Mouse (Mus musculus) adrenal gland, adult 18-20 months (tissue): Measurements from ENCODE around the gene Fam222a. TPM values are rescaled to one million over a fixed set of nuclear protein-coding genes. Genes with fewer than 3 reads are reported as not detected.

Experiments used
- DNase-seq, 2 experiments: peaks; one replicate each; pipeline ENCODE4 v3.0.0; 2021 to 2022; ENCODE audit warnings: low spot score in 2 of 2
- long read RNA-seq, 2 experiments: library from polyadenylated mRNA; stranded (forward); transcript quantifications; one replicate each; pipeline ENCODE4 v2.0.0; 2021
- total RNA-seq, 2 experiments: library from RNA; stranded (reverse); gene quantifications; 1 replicate in 1 of 2; 2 replicates in 1 of 2; pipeline ENCODE4 v1.2.3; 2021

Fam222a gene
- total RNA-seq, result 10 to 100 TPM; 62.7 to 76.0 TPM
- long read RNA-seq, experiment 1, transcript Fam222a-201 (3 exons, 2,930 nt), result major isoform, 27 of 36 reads
- long read RNA-seq, experiment 1, partial matches to known transcripts, result 7 of 36 reads
- long read RNA-seq, experiment 1, other reads (novel, unspliced or antisense), result 2 of 36 reads
- long read RNA-seq, experiment 2, partial matches to known transcripts, result 7 of 9 reads
- long read RNA-seq, experiment 2, other reads (novel, unspliced or antisense), result 2 of 9 reads

DNA sequence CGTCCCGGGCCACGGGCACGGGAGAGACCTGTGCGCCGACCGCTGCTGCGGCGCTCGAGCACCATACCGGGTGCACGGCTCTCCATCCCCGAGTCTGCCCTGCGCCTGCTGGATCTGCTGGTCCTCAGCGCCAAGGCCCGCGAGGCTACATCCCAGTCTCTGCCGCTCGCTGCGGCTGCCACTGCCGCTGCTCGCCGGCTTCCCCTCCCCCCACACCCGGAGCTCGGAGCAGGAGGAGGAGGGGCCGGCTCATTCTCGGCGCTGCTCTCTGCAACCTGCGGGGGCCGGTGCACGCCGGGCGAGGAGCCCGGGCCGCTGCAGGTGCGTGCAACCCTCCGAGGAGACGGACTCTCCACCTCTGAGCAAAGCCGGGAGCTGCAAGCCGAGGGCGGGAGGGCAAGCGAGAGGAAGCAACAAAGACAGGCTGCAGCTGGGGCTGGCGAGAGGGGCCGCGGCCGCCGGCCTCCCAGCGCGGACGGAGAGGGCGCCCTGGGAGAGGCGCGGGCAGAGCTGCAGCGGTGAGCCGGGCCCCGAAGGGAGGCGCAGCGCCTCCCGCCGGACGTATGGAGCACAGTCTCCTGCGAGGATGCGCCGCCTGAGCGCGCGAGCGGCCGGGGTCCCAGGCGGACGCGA lies at the start of gene Fam222a:
Fam222a (plus strand) TSS at position 452 of the 633 bp plus-strand sequence.
- DNase-seq, result peak; percentile 67 to 68

DNA sequence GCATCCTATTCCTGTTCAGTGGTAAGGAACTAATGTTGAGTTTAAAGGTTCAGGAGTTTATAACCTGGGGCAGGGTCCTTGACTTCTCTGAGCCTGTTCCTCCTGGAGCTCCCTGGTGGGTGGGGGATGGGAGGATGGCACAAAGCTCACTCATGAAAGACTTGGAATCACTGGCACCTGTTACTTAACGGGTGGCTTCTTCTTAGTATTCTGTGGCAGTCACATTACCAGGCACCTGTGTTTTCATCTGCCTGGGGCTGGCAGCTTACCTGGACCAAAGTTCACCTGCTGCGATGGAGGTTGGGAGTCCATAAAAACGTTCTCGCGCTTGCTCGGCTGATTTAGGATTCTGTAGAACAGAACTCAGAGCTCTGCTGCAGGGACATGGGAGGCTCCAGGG lies 39.5 kb upstream of the Fam222a start:
- DNase-seq, result no peak

- no peak for DNase-seq
Observed at GRCm38 (mm10) chr5:114530337-114530736, 37.5 kb upstream of the Fam222a start.

GRCm38 (mm10) chr5:114532055-114532454 lies 35.8 kb upstream of the Fam222a start:
- DNase-seq, result no peak

- no peak for DNase-seq
Observed at GRCm38 (mm10) chr5:114537308-114538020, 30.4 kb upstream of the Fam222a start.

DNA sequence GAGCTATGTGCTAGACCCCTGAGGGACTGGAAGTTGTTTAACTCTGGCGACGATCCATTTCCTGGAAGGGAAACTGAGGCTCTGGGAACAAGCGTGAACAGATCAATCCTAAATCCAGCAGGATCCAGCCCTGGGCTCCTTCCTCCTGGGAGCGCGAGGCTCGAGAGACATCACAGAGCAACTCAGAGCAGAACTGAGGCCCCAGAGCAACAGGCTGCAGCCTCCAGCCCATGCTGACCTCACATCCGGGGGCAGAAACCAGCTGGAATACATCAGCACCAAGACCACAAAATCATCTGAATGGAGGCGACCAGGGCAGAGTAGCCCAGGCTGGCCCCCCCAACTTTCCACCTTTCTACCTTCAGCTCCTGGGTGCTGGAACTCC lies 29.8 kb upstream of the Fam222a start:
- DNase-seq, result no peak

DNA sequence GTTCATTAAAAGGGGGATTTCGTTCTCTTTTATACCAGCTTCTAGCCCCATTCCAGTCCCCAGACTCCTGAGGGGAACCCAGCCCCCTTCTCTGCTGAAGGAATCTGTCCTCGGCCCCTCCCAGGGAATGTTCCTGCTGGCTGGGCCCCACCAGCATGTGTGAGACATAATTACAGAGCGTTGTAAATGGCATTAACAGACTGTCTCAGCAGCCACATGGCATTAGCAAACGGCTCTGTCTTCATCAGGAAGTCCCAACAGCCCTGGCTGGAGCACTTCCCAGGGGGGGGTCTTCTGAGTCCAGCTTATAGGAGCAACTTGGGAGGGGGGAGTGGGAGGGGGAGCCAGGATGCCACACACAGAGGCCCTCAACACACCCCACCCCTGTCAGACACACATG lies 29.1 kb upstream of the Fam222a start:
- DNase-seq, result no peak

- DNase-seq, result no peak
Observed at GRCm38 (mm10) chr5:114539766-114540165, 28.1 kb upstream of the Fam222a start.

DNA sequence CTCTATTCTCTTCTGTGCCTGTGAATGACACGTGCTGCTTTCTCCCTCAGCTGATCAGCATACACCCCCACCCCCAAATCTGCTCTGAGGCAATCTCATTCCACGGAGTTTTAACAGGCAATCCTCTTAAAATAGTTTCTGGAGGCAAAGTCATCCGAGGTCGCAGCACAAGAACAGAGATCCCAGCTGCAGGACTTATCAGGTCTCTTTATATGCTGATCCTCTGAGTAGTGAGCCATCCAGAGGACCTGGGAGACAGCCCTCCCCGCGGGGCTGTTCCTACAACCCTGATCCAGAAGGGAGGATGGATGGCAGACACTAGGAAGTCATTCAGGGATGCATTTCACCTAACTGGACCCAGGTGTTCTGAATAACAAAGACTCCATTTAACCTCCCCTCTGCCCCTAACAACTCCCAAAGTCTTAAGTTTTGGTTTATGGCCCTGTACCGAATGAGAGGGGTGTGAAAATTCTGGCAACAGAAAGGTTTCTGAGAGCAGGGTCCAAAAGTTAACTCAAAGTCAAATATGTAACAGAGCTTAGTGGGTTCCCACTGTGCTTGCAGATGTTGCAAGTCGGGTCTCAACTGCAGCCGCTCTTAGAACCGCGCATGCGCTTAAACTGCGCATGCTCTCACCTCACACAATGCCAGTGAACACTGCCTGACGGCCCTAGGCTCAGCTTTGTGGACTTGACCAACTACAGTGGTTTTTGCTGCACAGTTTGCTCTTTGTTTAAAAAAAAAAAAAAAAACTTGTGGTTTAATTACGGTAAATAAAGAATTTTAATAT lies 26.0 kb upstream of the Fam222a start:
- DNase-seq, result no peak

DNA sequence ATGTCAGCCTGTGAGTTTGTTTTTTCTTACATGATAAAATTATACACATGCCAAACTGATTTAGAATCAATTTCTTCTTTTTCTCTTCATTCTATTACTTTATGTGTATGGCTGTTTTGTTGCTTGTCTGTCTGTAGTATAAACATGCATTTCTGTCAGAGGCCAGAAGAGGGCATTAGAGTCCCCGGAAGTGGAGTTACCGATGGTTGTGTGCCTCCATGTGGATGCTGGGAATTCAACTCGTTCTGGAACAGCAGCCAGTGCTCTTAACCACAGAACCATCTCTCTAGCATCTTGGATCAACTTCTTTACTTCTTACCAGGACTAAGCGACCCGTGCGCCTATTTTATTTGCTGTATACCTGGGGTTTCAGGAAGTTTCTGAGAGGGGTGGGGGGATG lies 24.2 kb upstream of the Fam222a start:
- DNase-seq, result no peak

GRCm38 (mm10) chr5:114544205-114544604 lies 23.6 kb upstream of the Fam222a start:
- DNase-seq, result no peak

DNA sequence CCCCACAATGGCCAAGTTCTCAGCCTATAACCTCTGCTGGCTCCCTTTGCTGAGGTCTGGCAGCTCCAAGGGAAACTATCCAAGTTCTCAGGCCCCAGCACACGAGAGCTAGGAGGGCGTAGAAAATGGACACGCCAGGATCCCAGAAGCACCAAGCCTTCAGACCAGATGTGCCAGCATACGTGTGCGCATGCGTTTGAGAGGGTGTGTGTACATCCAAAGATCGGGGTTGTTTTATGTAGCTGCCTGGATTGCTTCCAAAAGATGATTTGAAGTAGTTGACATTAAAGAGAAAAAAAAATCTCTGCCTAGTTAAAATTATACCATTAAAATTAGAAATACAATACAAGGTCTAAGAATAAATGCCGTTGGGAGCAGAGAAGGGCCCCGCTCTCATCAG lies 22.7 kb upstream of the Fam222a start:
- no peak for DNase-seq

DNA sequence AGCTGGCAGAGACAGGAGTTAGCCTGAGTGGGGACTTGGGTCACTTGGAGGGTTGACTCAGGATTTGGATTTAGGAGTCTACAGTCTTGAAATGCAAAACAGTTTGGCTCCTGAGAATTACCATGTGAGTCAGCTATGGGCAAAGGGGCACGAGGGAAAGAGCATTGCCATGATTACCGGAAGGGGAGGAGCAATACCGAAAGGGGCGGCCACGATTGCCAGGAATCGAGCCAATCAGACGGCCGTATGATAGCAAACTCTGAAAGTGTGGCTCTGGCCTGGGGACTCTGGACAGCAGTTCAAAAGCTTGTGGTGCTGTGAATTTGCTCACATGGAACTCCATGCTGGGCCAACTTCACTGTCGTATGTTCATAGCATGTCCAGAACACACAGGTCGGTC lies 18.8 kb upstream of the Fam222a start:
- no peak for DNase-seq

DNA sequence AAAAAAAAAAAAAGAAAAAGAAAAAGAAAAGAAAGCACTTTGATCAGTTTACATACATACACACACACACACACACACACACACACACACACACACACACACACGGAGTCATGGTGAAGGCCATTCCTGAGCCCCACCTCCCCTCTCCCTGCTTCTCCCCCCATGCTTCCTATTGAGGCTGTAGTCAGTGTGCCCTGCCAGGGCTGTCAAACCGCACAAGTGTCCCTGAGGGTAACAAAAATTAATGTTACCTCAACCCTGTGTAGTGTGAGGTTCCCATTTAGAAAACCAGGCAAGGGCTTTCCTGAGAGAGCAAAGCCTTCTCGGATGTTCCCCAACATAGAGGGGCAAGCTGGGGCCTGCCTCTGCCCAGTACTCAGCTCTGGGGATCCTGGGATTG lies 18.0 kb upstream of the Fam222a start:
- no peak for DNase-seq

DNA sequence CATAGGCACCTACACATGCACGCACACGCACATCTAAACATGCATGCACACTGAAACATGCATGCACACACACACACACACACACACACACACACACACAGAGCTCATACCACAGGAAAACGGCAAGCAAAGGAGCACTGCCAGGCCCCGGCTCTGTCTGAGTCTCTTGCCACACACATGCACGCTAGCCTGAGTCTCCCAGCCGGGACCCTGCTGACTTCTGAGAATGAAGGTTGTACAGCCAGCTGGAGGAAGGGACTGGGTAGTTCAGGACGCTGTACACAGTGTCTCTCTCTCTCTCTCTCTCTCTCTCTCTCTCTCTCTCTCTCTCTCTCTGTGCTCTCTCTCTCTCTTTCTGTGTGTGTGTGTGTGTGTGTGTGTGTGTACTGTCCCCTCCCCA lies 17.4 kb upstream of the Fam222a start:
- DNase-seq, result no peak

DNA sequence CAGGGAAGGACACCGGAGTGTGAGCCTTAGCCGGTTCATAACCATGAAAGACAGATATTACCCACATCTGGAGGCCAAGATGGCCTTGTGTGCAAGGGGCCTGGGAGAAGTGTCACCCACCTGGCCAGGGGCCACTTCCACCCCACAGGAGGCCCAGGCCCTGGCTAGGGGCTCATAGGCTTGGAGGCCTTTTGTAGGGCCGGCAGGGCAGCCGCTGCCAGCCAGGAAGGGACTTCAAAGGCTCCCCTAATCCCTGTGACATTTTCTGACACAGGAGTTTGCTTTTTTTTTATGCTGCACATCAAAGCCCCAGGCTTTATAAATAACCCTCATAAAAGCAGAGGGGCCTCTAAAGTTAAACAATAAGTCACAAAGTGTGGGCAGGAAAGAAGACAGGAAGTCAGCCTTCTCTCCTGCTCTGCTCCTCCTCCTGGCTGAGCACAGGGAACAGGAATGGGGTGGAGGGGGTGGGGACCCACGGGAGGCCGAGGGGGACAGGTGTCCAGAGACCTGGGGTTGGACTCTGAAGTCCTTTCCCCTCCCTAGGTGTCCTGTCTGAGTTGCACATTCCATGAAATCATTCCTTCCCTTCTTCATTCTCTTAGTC lies 16.8 kb upstream of the Fam222a start:
- no peak for DNase-seq

GRCm38 (mm10) chr5:114552507-114553208 lies 15.2 kb upstream of the Fam222a start:
- DNase-seq, result no peak

DNA sequence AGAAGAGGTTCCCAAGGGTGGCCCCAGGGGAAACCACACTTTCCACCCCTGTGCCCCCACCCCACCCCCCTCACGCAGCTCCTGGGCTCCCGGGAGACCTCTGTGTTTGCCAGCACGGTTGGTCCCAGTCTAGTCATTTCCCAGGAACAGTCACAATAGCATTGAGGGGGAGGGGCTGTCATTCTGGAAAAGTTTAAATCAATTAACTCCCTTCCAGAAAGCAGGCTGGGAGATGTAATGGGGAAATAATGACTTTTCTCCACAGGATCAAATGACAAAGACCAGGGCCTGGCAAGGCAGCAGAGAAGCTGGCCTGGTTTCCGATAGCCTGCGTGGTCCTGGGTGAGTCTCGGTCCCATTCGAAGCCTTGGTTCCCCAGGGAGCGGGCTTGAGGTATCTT lies 14.1 kb upstream of the Fam222a start:
- no peak for DNase-seq

DNA sequence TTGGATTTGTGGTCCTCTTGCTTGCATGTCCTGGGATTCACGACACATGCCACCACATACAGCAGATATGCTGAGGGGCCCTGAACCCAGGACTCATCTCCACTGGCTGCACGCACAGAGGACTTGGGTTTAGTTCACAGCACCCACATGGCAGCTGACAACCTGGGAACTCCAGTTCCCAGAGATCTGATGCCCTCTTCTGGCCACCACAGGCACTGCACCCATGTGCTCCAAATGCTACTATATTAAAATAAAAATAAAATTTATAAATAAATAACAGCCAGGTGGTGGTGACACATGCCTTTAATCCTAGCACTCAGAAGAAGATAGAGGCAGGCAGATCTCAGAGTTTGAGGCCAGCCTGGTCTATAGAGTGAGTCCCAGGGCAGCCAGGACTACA lies 12.4 kb upstream of the Fam222a start:
- no peak for DNase-seq

GRCm38 (mm10) chr5:114556109-114556508 lies 11.7 kb upstream of the Fam222a start:
- DNase-seq, result no peak
